Mouse (Mus musculus) cortical plate, adult 2 months (tissue): ENCODE measurements around the gene Socs3. TPM values are rescaled to one million over a fixed set of nuclear protein-coding genes. Genes with fewer than 3 reads are reported as not detected.

Source experiments
- H3K27ac ChIP-seq: fragments of 200-500 bp; 2 replicates; pipeline ENCODE4 v1.5.1; 2012; ENCODE audit warnings: low read length, control low read depth, inconsistent platforms; ENCODE audit not compliant: insufficient read depth
- H3K4me1 ChIP-seq: fragments of 200-500 bp; 2 replicates; pipeline ENCODE4 v1.6.1; 2011; ENCODE audit warnings: low read length; ENCODE audit not compliant: control insufficient read depth, insufficient read depth
- H3K4me3 ChIP-seq: fragments of 200-500 bp; 2 replicates; pipeline ENCODE4 v1.5.1; 2011; ENCODE audit warnings: mild to moderate bottlenecking, low read length, control low read depth; ENCODE audit not compliant: insufficient read depth
- CTCF ChIP-seq: fragments of 200-500 bp; IDR thresholded peaks from 2 replicates; pipeline ENCODE4 v1.5.1; 2011; ENCODE audit warnings: mild to moderate bottlenecking, control low read depth, low read length; ENCODE audit not compliant: insufficient read depth; ENCODE audit errors: extremely low read depth
- POLR2A ChIP-seq: fragments of 200-500 bp; IDR thresholded peaks from 2 replicates; pipeline ENCODE4 v1.6.1; 2011; ENCODE audit warnings: mild to moderate bottlenecking, low read length, control low read depth; ENCODE audit not compliant: insufficient read depth; ENCODE audit errors: extremely low read depth
- polyA plus RNA-seq: library from polyadenylated mRNA; depleted of rRNA; stranded (reverse); fragments of >200 nt; gene quantifications from 2 replicates; pipeline ENCODE4 v1.2.3, GENCODE M21; 2012

The Socs3 gene
- polyA plus RNA-seq, 1 experiment, result 5.0 TPM

DNA sequence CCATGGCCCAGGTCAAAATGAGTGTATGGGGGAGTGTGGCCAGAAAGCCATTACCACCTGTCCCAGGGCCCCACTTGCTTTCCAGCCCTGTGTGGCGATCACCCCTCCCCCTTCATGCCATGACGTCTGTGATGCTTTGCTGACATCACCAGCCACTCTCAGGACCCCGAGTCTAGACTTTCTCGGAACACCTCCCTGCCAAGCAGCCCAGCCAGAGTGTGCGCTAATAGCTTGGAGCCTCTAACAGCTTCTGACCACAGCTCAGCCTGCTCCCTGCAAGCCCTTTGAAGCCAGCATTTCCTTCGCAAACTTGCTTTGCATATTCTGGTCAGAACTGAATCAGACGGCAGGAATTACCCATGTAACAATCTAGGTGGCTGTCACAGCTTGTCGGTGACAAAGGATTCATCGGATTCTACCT is 4.3 kb downstream of the Socs3 start:
- H3K27ac ChIP-seq, result no peak overlapping the region
- H3K4me3 ChIP-seq, result no peak overlapping the region
- no peak for TF ChIP-seq CTCF
- H3K4me1 ChIP-seq, result peaks cover 9% of the 10 kb centered on the region

GRCm38 (mm10) chr11:117965052-117965451 is 4.8 kb downstream of the Socs3 start:
- Histone ChIP-seq H3K4me3 (no peak overlapping the region), H3K27ac (no peak overlapping the region), H3K4me1 (peaks cover 9% of the 10 kb centered on the region)
- TF ChIP-seq CTCF (no peak), POLR2A (no peak)

DNA sequence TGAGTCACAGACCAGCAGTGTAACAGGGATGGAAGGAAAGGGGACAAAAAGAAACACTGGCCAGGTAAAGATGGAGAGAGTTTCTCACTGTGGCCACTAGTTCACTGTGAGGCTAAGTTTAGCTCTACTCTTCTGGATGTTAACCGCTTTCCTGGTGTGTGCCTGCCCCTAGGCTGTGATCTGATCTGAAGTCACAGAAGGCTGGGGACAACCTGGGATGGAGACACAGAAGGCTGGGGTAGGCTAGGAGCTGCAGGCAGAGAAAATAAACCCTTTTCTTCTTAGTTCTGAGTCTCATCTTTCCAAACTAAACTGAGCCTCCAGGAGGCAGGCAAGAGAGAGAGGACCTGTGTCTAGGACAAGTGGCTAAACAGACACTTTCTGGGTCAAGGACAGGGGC is 5.6 kb downstream of the Socs3 start:
- no peak overlapping the region for H3K4me3 ChIP-seq
- peak overlapping the region; percentile 89 for H3K27ac ChIP-seq
- H3K4me1 ChIP-seq, result peaks cover 8% of the 10 kb centered on the region
- TF ChIP-seq POLR2A (no peak), CTCF (no peak)

DNA sequence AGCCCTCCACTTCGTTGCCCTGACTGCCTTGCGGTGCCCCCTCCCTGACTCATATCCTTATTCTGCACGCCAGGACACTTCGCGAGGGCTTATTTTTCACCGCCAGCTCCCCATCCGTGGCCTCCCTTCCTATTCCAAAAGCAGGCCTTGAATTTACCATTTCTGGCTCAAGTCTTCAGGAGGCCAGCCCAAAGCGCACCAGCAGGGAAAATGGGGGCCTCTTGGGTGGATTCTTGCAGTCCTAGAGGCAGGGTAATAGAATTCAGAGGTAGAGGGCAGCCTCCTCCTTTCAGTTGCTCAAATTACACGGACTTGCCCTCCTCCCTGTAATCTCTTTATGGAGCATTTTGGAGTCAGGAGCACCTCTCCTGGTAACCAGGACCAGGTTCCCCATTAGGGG is 6.0 kb downstream of the Socs3 start:
- Histone ChIP-seq H3K4me1 (peaks cover 8% of the 10 kb centered on the region), H3K27ac (peak overlapping the region; percentile 89), H3K4me3 (peak overlapping the region; percentile 19; the same call in 1 of the 2 replicates)
- TF ChIP-seq POLR2A (no peak), CTCF (no peak)

DNA sequence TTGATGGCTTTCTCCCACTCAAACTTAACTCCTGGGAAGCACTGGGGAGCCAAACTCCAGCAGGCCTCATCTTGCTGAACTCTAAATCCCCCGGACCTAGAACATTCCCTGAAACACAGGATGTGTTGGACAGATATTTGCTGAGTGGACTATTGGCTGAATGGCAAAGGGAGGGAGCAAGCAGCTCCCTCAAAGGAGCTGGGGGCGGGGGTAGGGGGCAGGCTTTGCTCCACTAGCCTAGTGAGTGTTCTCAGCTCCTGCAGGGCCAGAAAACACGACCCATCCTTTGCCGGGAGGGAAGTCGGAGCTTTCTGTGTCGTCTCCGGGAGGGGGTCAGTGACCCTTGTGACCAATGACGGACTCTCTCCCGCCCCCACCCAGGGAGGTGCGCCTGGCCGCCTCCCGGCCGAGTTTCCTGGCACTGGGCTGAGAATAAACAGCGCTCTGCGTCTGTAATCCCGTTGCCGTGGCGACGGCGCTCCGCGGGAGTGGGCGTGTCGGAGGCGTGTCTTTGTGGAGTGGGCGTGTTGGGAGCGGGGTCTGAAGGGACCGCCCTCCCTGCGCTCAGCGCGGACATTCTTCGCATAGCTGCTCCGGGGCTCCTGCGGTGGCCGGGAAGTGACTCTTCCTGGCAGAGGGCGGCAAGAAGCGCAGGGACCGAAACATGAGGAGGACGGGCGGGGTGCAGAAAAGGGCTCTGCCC is 6.6 kb downstream of the Socs3 start:
- H3K4me1 ChIP-seq, result peaks cover 8% of the 10 kb centered on the region

GRCm38 (mm10) chr11:117962228-117963067 is 7.4 kb downstream of the Socs3 start:
- no peak overlapping the region for H3K4me3 ChIP-seq
- TF ChIP-seq POLR2A, result no peak
- no peak for TF ChIP-seq CTCF
- H3K4me1 ChIP-seq, result peaks cover 8% of the 10 kb centered on the region
- 0 out of 2 replicates have a peak overlapping the region, but pooled peaks have one; percentile 75 for H3K27ac ChIP-seq

More for the DNA sequence above, 6.6 kb downstream of the Socs3 start:
- Histone ChIP-seq H3K4me3 (peak overlapping the region; percentile 19), H3K27ac (peak overlapping the region; percentile 89)
- TF ChIP-seq CTCF (no peak), POLR2A (peak; percentile 26; the same call in 1 of the 2 replicates)

DNA sequence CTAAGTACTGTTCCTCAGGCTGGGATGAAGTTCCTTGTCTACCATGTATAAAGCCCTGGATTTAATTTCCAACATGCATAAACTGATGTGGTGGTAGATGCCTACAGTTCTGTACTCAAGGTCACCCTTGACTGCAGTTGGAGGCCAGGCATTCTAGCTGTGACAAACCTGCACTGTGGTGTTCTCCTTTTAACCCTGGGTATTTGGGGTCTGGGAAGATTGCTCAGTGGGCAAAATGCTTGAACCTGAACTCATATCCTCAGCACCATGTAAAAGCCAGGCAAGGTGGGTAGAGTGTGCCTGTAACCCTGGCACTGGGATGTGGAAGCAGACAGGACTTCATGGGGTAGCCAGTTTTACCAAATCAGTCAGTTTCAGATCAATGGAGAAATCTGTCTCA is 9.2 kb downstream of the Socs3 start:
- Histone ChIP-seq H3K27ac (no peak overlapping the region), H3K4me1 (peaks cover 7% of the 10 kb centered on the region), H3K4me3 (no peak overlapping the region)
- TF ChIP-seq CTCF (no peak), POLR2A (no peak)

- no peak overlapping the region for H3K27ac ChIP-seq
- TF ChIP-seq CTCF (no peak), POLR2A (no peak)
- H3K4me3 ChIP-seq, result no peak overlapping the region
- peaks cover 3% of the 10 kb centered on the region for H3K4me1 ChIP-seq
These were observed 10.0 kb downstream of the Socs3 start for GRCm38 (mm10) chr11:117959741-117960381.

GRCm38 (mm10) chr11:117959166-117959565 is 10.7 kb downstream of the Socs3 start:
- no peak overlapping the region for H3K4me3 ChIP-seq
- H3K27ac ChIP-seq, result no peak overlapping the region
- no peak for TF ChIP-seq CTCF
- TF ChIP-seq POLR2A, result no peak
- peaks cover 3% of the 10 kb centered on the region for H3K4me1 ChIP-seq

GRCm38 (mm10) chr11:117958197-117958596 is 11.7 kb downstream of the Socs3 start:
- Histone ChIP-seq H3K4me1 (no peaks in the 10 kb centered on the region), H3K27ac (no peak overlapping the region), H3K4me3 (no peak overlapping the region)
- TF ChIP-seq POLR2A (no peak), CTCF (no peak)
